Mouse (Mus musculus): ENCODE measurements around the gene Bag6.
A peak's percentile ranks its signal among the peaks of the same experiment; 100 is the strongest.
"Not testable (repeated sequence)": the region's sequence is repeated elsewhere in the genome, so short reads cannot be mapped to it uniquely, and the experiment has no call there.

Gene Bag6

GRCm38 (mm10) chr17:35111774-35112173 is 23.2 kb upstream of the Bag6 start:
- DNase-seq (ENCODE audit: low spot score in 2 of 2) = no peak

- peak; percentile 47 to 76 for DNase-seq (ENCODE audit: low spot score in 2 of 2)
Observed at GRCm38 (mm10) chr17:35115046-35116019, 19.6 kb upstream of the Bag6 start, which contains the start of gene Ly6g5b. Gene Ly6g5b, minus strand, starts transcription at chr17:35115428.

GRCm38 (mm10) chr17:35120745-35121142 is 14.2 kb upstream of the Bag6 start:
- no peak for DNase-seq (ENCODE audit: low spot score in 2 of 2)

GRCm38 (mm10) chr17:35121143-35121799 is 13.7 kb upstream of the Bag6 start, which contains the start of gene Gpank1:
Gene Gpank1, plus strand, starts transcription at chr17:35121455.
- DNase-seq (ENCODE audit: low spot score in 2 of 2) = peak; percentile 96

DNA sequence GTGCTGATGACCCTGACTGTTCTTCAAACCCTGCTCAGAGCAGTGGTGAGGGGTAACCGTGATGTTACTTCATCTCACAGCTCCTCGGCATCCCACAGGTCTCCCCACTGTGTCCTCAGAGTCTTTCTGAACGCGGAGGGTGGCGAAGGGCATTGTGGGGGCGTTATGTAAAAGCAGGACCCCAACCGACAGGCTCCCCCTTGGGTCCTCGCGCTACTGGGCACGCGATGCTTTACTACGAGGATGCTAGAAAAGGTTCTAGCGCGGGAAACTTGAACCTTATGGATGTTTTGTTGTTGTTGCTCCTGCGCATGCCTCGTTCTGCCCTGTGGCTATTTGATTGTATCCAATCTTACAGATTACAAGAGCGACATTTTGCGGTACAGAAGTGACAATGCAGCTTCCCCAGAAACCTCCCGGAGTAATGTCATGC is 13.1 kb upstream of the Bag6 start, which contains the start of gene Csnk2b:
Gene Csnk2b, minus strand, starts transcription at position 183 of the 433 bp plus-strand sequence.
- peak; percentile 48 to 73 for DNase-seq (ENCODE audit: low spot score in 2 of 2)

DNA sequence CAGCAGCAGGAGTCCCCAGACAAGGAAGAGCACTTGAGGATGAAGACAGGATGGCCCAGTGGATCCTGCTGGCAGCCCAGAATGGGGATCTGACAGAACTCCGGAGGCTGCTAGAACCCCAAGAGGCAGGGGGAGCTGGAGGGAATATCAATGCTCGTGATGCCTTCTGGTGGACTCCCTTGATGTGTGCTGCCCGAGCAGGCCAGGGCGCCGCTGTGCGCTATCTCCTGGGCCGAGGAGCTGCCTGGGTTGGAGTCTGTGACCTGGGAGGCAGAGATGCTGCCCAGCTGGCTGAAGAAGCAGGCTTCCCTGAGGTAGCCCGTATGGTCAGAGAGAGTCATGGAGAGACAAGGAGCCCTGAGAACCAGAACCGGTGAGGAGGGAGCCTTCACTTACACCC is 11.7 kb upstream of the Bag6 start:
- DNase-seq (ENCODE audit: low spot score in 2 of 2) = not testable (repeated sequence)

- not testable (repeated sequence) for DNase-seq (ENCODE audit: low spot score in 2 of 2)
Observed at GRCm38 (mm10) chr17:35124261-35124896, 10.6 kb upstream of the Bag6 start.

DNA sequence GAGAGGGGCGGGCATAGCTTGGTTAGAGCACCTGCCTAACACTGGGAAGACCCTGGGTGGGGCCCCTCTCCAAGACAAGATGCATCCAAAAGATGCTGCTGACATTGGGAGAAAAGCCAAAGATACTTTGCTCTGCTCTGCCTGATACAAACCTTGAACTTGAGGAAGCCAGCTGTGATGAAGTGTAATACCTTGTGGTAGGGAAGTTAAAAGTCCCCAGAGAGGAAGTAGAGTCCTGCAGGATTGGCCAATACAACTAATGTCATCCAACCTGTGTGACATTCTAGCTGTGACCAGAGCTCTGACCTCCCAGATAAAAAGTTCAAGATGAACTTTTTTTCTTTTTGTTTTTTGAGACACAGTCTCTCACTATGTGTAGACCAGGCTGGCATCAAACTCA is 9.9 kb upstream of the Bag6 start:
- no peak for DNase-seq (ENCODE audit: low spot score in 2 of 2)

- no peak for DNase-seq (ENCODE audit: low spot score in 2 of 2)
Observed at GRCm38 (mm10) chr17:35125578-35125977, 9.4 kb upstream of the Bag6 start.

GRCm38 (mm10) chr17:35126206-35126611 is 8.8 kb upstream of the Bag6 start, which contains the start of gene D17H6S53E:
Gene D17H6S53E, plus strand, starts transcription at chr17:35126373.
- peak; percentile 80 to 89 for DNase-seq (ENCODE audit: low spot score in 2 of 2)

DNA sequence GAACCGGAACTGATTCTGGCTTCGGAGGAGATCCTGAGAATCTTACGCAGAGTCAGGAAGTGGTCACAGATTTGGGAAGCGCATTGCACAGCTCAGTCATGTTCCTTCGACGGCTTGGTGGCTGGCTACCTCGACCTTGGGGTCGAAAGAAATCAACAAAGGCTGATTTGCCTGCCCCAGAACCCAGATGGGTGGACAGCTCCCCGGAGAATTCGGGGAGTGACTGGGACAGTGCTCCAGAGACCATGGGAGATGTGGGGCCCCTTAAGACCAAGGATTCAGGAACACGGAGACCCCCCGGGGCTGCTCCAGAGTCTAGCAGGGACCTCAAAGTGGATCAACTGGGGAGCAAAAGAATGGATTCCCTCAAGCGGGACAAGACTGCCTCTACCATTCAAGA is 8.0 kb upstream of the Bag6 start:
- DNase-seq (ENCODE audit: low spot score in 2 of 2) = peak in 1 of 2 experiments; percentile 59

DNA sequence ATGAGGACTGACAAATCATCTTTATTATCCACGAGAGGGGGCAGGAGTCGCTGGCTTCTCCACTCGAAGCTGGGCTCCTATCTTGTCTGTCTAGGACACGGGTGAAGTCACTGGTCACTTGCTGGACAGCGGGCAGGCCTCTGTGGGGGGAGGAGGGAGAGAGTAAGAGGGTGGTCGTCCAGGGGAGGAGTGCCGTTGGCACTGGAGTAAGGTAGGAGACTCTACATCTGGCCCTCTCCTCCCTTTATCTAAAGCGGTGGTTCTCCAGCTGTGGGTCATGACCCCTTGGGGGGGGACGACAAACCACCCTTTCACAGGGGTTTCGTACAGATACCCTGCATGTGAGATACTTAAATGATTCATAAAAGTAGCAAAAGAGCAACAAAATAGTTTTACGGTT is 6.0 kb upstream of the Bag6 start:
- peak in 1 of 2 experiments; percentile 59 for DNase-seq (ENCODE audit: low spot score in 2 of 2)

GRCm38 (mm10) chr17:35131038-35131437 is 3.9 kb upstream of the Bag6 start:
- DNase-seq (ENCODE audit: low spot score in 2 of 2) = peak in 1 of 2 experiments; percentile 61

DNA sequence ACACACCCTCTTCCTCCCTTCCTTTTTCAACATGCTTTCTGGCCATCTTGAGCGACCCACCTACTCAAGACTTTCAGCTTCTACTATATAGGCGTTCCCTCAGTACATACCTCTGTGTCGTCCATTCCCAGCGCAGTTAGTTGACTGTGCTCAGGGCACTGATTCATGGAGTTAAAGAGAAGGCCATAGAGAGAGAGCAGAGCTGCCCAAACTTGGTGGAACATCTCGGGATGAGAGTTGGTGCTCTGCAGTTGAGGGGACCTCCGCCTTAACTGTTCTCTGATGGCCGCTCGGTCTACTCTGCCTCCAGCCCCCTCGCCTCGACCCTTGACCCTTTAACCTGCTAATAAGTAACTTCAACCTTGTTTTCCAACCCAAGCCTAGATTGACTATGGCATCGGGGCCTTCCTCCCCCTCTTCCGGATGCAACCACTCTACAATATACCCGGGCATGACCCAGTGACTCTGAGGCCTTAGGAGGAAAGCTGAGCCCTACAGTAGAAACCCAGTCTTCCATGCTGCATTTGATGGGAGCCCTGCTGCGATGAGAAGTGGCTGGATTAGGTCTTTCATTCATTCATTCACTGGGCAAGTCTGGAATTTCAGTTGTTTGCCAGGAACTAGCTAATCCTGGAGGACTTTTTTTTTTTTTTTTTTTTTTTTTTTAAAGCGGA is 3.3 kb upstream of the Bag6 start, which contains the start of gene Apom:
Gene Apom, minus strand, starts transcription at position 551 of the 674 bp plus-strand sequence.
- no peak for DNase-seq (ENCODE audit: low spot score in 2 of 2)

GRCm38 (mm10) chr17:35132174-35132560 is 2.8 kb upstream of the Bag6 start:
- no peak for DNase-seq (ENCODE audit: low spot score in 2 of 2)

DNA sequence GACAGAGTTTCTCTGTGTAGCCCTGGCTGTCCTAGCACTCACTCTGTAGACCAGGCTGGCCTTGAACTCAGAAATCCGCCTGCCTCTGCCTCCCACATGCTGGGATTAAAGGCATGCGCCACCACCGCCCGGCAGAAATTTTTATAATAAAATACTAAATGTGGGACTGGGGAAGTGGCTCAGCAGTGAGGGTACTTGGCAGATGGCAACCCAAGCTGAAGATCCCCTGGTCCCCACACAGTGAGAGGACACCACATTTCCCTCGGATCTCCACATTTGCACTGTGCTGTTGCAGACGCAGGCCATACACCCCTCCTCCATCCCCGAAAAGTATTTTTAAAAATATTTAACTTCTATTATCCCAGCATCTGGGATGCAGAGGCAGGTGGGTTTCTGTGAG is 1.5 kb upstream of the Bag6 start:
- DNase-seq (ENCODE audit: low spot score in 2 of 2) = no peak

DNA sequence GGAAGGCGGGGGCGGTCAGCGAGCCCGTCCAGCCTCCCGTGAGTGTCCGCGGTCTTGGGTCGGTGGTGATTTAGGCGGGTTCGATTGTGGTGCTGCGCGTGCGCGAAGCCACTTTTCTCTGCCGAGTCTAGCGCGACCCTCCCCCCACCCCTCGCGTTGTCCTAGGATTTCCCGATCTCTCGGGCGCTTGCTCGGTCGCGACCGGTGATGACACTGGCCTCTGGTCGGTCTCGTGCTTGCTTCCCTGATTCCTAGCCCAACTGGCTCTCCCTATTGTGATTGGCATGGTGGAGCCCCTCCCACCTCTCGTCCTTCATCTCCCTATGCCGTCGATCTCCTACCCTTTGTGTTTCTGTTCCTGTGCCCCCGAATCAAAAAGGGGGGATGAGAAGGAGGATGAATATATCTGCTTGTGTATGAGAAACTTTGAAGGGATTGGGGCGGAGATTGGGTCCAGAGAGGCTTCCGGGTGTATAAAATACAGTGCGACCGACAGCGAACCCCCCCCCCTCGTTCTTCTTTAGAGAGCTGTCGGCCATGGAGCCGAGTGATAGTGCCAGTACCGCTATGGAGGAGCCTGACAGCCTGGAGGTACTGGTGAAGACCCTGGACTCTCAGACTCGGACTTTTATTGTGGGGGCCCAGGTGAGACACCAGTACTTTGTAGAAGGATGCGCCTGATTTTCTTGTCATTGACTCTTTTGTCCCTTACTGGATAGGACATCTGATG is 778 bp downstream of the Bag6 start:
- DNase-seq (ENCODE audit: low spot score in 2 of 2) = peak in 1 of 2 experiments; percentile 63

GRCm38 (mm10) chr17:35139269-35139668 is 4.3 kb downstream of the Bag6 start:
- DNase-seq (ENCODE audit: low spot score in 2 of 2) = no peak

DNA sequence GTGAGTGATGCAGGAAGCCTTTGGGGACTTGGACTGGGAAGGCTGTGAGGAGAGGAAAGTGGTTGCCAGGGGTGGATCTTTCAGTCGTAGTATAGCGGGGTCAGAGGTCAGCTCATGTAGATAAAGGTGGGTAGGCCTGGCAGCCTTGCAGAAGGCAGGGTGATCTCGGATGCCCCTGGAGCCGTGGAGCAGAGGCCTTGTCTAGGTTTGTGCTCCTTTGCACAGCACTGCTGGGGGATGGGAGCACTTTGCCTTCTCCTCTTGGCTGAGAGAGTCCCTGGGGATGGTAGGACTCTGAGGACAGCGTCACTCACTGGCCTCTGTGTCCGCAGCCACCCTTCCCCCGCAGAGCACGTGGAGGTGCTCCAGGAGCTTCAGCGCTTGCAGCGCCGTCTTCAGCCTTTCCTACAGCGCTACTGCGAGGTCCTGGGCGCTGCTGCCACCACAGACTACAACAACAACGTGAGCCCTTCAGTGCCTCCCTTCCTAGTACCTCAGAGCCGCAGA is 5.6 kb downstream of the Bag6 start:
- no peak for DNase-seq (ENCODE audit: low spot score in 2 of 2)

DNA sequence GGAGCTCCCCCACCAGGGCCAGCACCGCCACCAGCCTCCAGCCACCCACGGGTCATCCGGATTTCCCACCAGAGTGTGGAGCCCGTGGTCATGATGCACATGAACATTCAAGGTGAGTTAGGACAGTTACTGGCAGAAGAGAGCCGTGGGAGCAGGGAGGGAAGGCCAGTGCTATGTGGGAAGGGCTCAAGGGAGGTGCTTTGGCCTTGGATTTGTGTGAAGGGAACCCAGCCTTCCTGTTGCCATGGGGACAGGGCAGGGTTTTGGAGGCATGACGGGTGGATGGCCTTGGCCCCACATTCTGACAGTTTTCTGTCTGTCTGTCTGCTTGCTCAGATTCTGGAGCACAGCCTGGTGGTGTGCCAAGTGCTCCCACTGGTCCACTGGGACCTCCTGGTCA is 7.0 kb downstream of the Bag6 start:
- no peak for DNase-seq (ENCODE audit: low spot score in 2 of 2)
